Mouse (Mus musculus) hindbrain, embryonic 12.5 days (tissue): ENCODE results near the gene Stim1. TPM values are rescaled to one million over a fixed set of nuclear protein-coding genes. Genes with fewer than 3 reads are reported as not detected.
"Not testable (repeated sequence)": the region's sequence is repeated elsewhere in the genome, so short reads cannot be mapped to it uniquely, and the experiment has no call there.

Source experiments
- ATAC-seq: fragments of 200-750 bp; cut with Nextera tagmentation; 2 replicates; pipeline ENCODE4 v1.8.0; 2017; ENCODE audit warnings: moderate TSS enrichment; ENCODE audit not compliant: low FRiP score
- H3K27ac ChIP-seq: fragments of 300-500 bp; sonication (generic); 2 replicates; pipeline ENCODE4 v1.5.1; 2016; ENCODE audit warnings: mild to moderate bottlenecking
- H3K27me3 ChIP-seq: fragments of 300-500 bp; sonication (generic); 2 replicates; pipeline ENCODE4 v1.6.1; 2016; ENCODE audit warnings: mild to moderate bottlenecking
- H3K36me3 ChIP-seq: fragments of 300-500 bp; sonication (generic); 2 replicates; pipeline ENCODE4 v1.6.1; 2016; ENCODE audit warnings: mild to moderate bottlenecking
- H3K4me1 ChIP-seq: fragments of 300-500 bp; sonication (generic); 2 replicates; pipeline ENCODE4 v1.6.1; 2016
- H3K4me2 ChIP-seq: fragments of 300-500 bp; sonication (generic); replicated peaks from 2 replicates; pipeline ENCODE4 v1.6.1; 2016; ENCODE audit warnings: mild to moderate bottlenecking
- H3K4me3 ChIP-seq: fragments of 300-500 bp; sonication (generic); 2 replicates; pipeline ENCODE4 v1.5.1; 2016; ENCODE audit warnings: mild to moderate bottlenecking
- H3K9ac ChIP-seq: fragments of 300-500 bp; sonication (generic); 2 replicates; pipeline ENCODE4 v1.6.1; 2016; ENCODE audit warnings: mild to moderate bottlenecking, moderate library complexity
- H3K9me3 ChIP-seq: fragments of 300-500 bp; sonication (generic); replicated peaks from 2 replicates; pipeline ENCODE4 v1.6.1; 2016; ENCODE audit warnings: mild to moderate bottlenecking
- WGBS: fragments of 180-500 bp; shearing (Covaris S2); methylation state at CpG from one replicate; pipeline ENCODE4 v1.1.7; 2016; 5-methylcytosine and 5-hydroxymethylcytosine counted together
- polyA plus RNA-seq: library from polyadenylated mRNA; unstranded; fragments of >200 nt; fragmentation: Nextera tagmentation; extraction: Ambion mirVana; gene quantifications from 2 replicates; pipeline ENCODE4 v1.2.1, GENCODE M21; 2016

Stim1 gene
- polyA plus RNA-seq, 1 experiment from 2014 or later: 14.8 TPM

DNA sequence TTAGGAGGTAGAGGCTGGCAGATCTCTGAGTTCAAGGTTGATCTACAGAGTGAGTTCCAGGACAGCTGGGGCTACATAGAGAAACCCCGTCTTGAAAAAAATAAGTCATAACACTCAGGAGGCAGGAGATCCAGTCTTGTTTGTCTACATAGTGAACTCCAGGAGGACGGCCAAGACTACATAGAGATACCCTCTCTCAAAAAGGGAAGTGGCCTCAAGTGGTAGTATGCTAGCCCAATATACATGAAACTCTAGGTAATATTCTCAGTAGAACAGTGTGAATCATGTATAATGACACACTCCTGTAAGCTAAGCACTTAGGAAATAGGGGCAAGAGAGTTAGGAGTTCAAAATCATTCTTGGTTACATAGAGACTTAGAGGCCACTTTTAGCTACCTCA, 126.3 kb downstream of the Stim1 start:
- ATAC-seq: no peak
- no peaks in the 10 kb centered on the region for H3K4me1 ChIP-seq
- H3K4me2 ChIP-seq: no peak overlapping the region
- H3K27ac ChIP-seq: no peak overlapping the region
- no peaks in the 10 kb centered on the region for H3K27me3 ChIP-seq
- H3K9ac ChIP-seq: no peak overlapping the region
- H3K36me3 ChIP-seq: no peaks in the 10 kb centered on the region
- H3K4me3 ChIP-seq: no peak overlapping the region
- no peaks in the 10 kb centered on the region for H3K9me3 ChIP-seq
- 97% methylated on average over 2 of the region's 2 CpGs for WGBS

DNA sequence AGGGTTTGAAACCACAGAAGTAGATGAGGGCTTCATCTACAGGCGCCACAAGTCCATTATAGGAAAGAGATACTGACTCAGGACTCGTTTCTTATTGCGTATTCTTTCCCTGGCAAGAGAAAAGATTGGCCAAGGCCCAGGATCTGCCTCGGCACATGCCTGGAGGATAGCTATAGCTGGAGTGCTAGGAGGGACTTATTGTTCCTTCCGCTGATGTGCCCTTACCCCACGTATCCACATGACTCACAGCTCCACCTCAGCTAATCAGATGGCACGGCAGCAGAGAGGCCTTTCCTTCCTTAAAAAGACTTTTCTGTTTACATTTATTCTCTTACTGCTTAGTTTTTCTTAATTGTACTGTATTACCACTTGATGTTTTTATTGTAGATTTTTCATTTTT, 128.3 kb downstream of the Stim1 start:
- Histone ChIP-seq H3K36me3 (no peaks in the 10 kb centered on the region), H3K27ac (no peak overlapping the region), H3K27me3 (no peaks in the 10 kb centered on the region), H3K4me1 (no peaks in the 10 kb centered on the region), H3K4me2 (no peak overlapping the region), H3K4me3 (no peak overlapping the region), H3K9me3 (no peaks in the 10 kb centered on the region), H3K9ac (no peak overlapping the region)
- WGBS: 86% methylated on average over 7 of the region's 7 CpGs
- ATAC-seq: no peak

DNA sequence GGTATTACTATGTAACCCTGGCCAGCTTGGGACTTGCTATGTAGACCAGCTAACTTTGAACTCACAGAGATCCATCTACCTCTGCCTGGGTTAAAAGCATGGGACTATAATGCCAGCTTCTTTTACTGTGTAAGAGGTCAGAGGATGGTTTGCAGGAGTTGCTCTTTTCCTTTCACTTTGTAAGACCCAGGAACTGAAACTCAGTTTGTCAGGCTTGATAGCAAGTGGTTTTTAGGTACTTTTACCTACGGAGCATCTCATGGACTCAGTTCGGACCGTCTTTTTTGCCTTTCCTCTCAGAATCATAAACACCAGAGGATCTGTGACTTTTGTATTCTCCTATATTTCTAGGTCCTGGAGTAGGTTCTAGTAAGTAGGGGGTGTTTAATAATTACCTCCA, 128.7 kb downstream of the Stim1 start:
- Histone ChIP-seq H3K36me3 (no peaks in the 10 kb centered on the region), H3K27me3 (no peaks in the 10 kb centered on the region), H3K4me2 (no peak overlapping the region), H3K4me3 (no peak overlapping the region), H3K9ac (no peak overlapping the region), H3K9me3 (no peaks in the 10 kb centered on the region), H3K27ac (no peak overlapping the region), H3K4me1 (no peaks in the 10 kb centered on the region)
- no peak for ATAC-seq
- WGBS: 89% methylated on average over 3 of the region's 3 CpGs

DNA sequence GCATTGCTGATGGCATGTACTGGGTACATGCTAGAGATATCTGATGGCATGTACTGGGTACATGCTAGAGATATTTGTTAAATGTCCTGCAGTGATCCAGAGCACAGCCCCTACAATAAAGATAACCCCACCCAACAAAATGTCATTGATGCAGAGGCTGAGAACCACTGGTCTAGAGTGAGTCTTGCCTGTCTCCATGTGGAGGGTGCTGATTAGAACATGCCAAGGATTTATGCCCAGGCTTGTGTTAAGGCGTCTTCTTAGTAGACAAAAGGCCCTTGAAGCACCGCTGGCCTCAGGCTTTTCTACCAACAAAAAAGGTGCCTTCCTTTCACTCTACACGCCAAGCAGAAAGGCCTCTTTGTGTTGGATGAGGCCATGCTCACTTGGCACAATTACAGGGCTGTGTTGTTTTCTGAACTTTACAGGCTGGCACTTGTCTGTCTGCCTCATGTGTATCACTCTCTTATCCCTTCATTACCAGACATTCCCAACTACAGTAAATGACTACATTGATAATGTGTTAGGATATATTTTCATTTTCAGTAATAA, 131.7 kb downstream of the Stim1 start:
- Histone ChIP-seq H3K4me2 (no peak overlapping the region), H3K27me3 (no peaks in the 10 kb centered on the region), H3K27ac (no peak overlapping the region), H3K4me3 (no peak overlapping the region), H3K9ac (no peak overlapping the region), H3K36me3 (no peaks in the 10 kb centered on the region), H3K9me3 (no peaks in the 10 kb centered on the region), H3K4me1 (no peaks in the 10 kb centered on the region)
- 32% methylated on average over 3 of the region's 3 CpGs for WGBS
- ATAC-seq: no peak

DNA sequence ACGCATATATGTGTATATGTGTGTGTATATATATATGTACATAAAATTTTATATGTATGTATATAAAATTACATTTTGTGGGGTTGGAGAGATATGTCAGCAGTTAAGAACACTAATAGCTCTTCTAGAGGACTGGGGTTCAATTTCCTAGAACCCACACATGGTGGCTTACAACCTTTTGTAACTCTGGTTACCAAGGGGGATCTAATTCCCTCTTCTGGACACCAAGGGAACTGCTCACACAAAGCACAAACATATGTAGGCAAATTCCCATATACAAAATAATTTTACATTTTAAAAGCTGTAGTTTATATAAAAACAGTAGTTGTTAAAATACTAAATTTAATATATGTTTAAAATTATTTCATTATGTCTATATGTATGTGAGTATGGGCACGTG, 136.5 kb downstream of the Stim1 start:
- no peaks in the 10 kb centered on the region for H3K9me3 ChIP-seq
- no peaks in the 10 kb centered on the region for H3K4me1 ChIP-seq
- H3K9ac ChIP-seq: no peak overlapping the region
- no peak overlapping the region for H3K4me2 ChIP-seq
- no peak for ATAC-seq
- no peak overlapping the region for H3K27ac ChIP-seq
- H3K36me3 ChIP-seq: no peaks in the 10 kb centered on the region
- WGBS: 95% methylated on average over 2 of the region's 2 CpGs
- no peaks in the 10 kb centered on the region for H3K27me3 ChIP-seq
- H3K4me3 ChIP-seq: no peak overlapping the region

DNA sequence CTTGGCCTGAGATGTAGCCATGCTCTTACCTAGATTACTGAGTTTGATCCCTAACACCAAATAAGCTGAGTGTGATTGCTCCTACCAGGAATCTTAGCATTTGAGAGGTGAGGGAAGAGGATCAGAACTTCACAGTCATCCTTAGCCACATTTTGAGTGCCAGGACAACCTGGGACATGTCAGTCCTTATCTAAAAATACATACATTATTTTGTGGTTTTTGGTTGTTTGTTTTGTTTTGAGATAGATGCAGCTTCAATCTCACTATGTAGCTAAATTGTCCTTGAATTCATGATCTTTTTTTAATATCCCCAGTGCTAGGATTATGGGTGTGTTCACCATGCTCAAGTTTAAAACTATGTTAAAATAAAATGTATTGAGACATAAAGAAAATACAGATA, 139.8 kb downstream of the Stim1 start:
- Histone ChIP-seq H3K9me3 (no peaks in the 10 kb centered on the region), H3K4me1 (no peaks in the 10 kb centered on the region), H3K36me3 (no peaks in the 10 kb centered on the region), H3K27ac (no peak overlapping the region), H3K9ac (no peak overlapping the region), H3K27me3 (no peaks in the 10 kb centered on the region), H3K4me2 (no peak overlapping the region), H3K4me3 (no peak overlapping the region)
- ATAC-seq: no peak

DNA sequence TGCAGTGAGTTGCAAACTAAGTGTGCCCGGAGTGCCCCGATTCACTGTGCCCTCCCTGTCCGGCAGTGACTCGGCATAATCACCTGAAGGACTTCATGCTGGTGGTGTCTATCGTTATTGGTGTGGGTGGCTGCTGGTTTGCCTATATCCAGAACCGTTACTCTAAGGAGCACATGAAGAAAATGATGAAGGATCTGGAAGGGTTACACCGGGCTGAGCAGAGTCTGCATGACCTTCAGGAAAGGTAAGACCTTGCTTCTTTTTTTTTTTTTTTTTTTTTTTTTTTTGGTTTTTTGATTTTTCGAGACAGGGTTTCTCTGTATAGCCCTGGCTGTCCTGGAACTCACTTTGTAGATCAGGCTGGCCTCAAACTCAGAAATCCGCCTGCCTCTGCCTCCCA, 147.7 kb downstream of the Stim1 start:
- not testable (repeated sequence) for ATAC-seq, H3K27ac ChIP-seq, H3K4me3 ChIP-seq, H3K4me2 ChIP-seq, H3K27me3 ChIP-seq, H3K9me3 ChIP-seq, H3K4me1 ChIP-seq, H3K9ac ChIP-seq, H3K36me3 ChIP-seq
- WGBS: 95% methylated on average over 9 of the region's 9 CpGs

DNA sequence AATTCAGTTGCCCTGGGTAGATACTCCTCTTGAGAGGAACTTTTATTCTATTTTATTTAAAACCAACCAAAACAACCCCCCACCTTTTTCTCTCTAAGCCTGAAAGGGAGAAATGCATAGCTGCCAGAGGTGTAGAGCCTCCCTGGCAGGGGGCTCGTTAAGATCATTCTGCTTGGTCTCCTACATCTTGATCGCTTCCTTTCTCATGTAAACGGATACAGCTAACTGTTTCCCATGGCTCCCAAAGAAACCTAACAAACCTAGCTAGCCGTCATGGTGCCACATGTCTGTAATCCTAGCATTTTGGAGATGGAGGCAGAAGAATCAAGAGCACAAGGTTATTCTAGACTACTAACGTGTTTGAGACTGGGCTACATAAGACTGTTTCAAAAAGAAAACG, 148.2 kb downstream of the Stim1 start:
- no peak overlapping the region for H3K4me3 ChIP-seq
- no peaks in the 10 kb centered on the region for H3K4me1 ChIP-seq
- H3K36me3 ChIP-seq: no peaks in the 10 kb centered on the region
- no peak for ATAC-seq
- no peaks in the 10 kb centered on the region for H3K9me3 ChIP-seq
- WGBS: 45% methylated on average over 6 of the region's 6 CpGs
- no peak overlapping the region for H3K4me2 ChIP-seq
- no peaks in the 10 kb centered on the region for H3K27me3 ChIP-seq
- no peak overlapping the region for H3K9ac ChIP-seq
- H3K27ac ChIP-seq: no peak overlapping the region

DNA sequence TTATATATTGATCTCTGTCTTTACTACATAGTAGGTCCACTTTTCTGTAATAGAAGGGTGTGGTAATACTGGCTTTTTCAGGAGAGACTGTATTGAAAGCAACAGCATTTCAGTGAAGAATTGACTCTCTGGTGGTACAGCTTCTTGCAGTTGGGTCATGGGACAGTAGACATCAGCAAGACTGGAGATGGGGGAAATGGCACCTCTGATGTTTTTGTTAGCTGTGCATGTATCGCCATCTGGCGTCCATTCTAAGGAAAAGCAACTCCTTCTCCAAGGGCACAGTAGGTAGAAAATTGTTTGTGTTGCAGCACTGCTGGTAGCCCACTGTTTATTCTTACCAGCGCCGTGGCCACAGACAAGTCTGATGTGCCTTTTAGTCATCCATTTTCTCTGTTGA, 149.8 kb downstream of the Stim1 start:
- WGBS: 5% methylated on average over 4 of the region's 4 CpGs
- Histone ChIP-seq H3K9me3 (no peaks in the 10 kb centered on the region), H3K36me3 (no peaks in the 10 kb centered on the region), H3K27ac (no peak overlapping the region), H3K4me1 (no peaks in the 10 kb centered on the region), H3K4me2 (no peak overlapping the region), H3K27me3 (no peaks in the 10 kb centered on the region), H3K9ac (no peak overlapping the region), H3K4me3 (no peak overlapping the region)
- ATAC-seq: peak; percentile 67

DNA sequence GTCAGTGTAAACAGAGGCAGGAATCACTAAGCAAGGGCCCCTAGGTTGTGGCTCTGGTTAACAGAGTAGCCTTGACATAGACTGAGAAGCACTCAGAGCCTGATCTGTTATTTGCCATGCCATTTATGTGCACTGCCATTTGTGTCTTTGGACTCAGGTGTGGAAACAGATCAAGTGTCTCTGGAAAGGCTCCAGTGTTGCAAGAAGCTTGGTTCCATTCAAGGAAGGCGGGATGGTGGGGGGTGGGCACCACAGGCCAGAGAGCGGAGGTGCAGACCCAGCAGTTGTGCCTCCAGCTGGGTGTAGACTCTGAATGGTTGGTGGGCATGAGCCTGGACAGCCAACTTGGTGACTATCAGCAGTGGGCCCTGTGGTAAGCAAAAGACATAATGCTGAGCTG, 154.4 kb downstream of the Stim1 start:
- Histone ChIP-seq H3K9ac (no peak overlapping the region), H3K4me2 (no peak overlapping the region), H3K4me1 (peaks cover 3% of the 10 kb centered on the region; the same call in 1 of the 2 replicates), H3K27ac (no peak overlapping the region), H3K27me3 (no peaks in the 10 kb centered on the region), H3K4me3 (no peak overlapping the region), H3K36me3 (no peaks in the 10 kb centered on the region), H3K9me3 (no peaks in the 10 kb centered on the region)
- WGBS: 91% methylated on average over 2 of the region's 2 CpGs
- no peak for ATAC-seq

DNA sequence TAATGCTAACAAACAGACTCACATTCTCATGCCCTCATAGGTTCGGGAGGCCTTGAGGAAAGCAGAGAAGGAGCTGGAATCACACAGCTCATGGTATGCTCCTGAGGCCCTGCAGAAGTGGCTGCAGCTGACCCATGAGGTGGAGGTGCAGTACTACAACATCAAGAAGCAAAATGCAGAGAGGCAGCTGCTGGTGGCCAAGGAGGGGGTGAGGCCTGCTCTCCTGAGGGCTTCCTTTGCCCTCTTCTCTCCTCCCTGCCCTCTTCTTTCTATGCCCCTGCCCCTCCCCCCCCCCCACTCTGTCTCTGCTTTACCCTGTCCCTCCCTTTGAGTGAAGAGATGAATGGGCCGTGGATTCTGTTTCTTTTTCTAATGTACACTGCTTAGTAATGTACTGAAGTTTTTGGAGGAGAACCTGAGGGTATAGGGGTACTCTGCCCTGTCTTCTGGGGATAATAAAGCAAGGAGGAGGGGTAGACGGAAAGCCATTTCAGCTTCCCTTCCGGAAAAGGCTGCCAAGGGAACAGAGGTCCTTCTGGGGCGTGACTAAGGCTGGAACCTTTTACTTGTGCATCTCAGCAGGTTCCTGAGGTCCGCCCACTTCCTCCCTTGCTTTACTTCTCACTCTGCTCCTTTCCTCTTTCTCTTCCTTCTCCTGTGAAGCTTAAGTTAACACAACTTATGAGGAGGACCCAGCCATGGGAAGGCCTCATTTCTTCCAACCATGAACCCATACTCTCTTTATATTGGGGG, 158.5 kb downstream of the Stim1 start:
- Histone ChIP-seq H3K27me3 (no peaks in the 10 kb centered on the region), H3K36me3 (no peaks in the 10 kb centered on the region), H3K9ac (no peak overlapping the region), H3K27ac (no peak overlapping the region), H3K9me3 (no peaks in the 10 kb centered on the region), H3K4me1 (peaks cover 3% of the 10 kb centered on the region; the same call in 1 of the 2 replicates), H3K4me3 (no peak overlapping the region), H3K4me2 (no peak overlapping the region)
- no peak for ATAC-seq
- 55% methylated on average over 6 of the region's 6 CpGs for WGBS

DNA sequence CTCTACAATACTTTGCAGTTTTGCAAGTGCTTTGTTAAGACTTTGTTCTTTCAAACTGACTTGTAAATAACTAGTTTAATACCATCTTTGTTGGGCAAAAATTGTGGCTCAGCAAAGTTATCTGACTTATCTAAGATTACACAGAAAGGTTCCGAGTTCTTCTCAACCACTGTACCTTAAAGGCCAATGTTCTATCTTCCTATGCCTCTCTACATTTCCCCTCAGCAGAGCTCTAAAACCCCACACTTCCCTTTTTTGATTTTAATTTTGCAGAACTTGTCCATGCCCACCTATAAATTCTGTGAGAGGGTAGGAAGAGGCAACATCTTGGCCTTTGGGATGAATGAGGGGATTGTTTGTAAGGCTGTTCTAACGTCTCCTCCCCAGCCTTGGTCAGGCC, 166.7 kb downstream of the Stim1 start:
- no peaks in the 10 kb centered on the region for H3K4me1 ChIP-seq
- H3K4me3 ChIP-seq: no peak overlapping the region
- H3K27me3 ChIP-seq: no peaks in the 10 kb centered on the region
- H3K4me2 ChIP-seq: no peak overlapping the region
- H3K36me3 ChIP-seq: no peaks in the 10 kb centered on the region
- 83% methylated on average over 2 of the region's 2 CpGs for WGBS
- H3K9me3 ChIP-seq: no peaks in the 10 kb centered on the region
- H3K27ac ChIP-seq: no peak overlapping the region
- no peak overlapping the region for H3K9ac ChIP-seq
- no peak for ATAC-seq
